Mouse (Mus musculus) G1E (cell line): Measurements from ENCODE around the gene Numa1. TPM values are rescaled to one million over a fixed set of nuclear protein-coding genes. Genes with fewer than 3 reads are reported as not detected.

Source experiments
- ATAC-seq: 2 replicates; pipeline ENCODE4 v1.8.0; 2016; ENCODE audit warnings: mild to moderate bottlenecking; ENCODE audit not compliant: insufficient number of reproducible peaks, poor library complexity, low FRiP score, severe bottlenecking; ENCODE audit errors: extremely low read depth
- DNase-seq: peaks from one replicate; pipeline ENCODE4 v3.0.0; 2012; ENCODE audit warnings: low spot score
- H3K27me3 ChIP-seq: 2 replicates; pipeline ENCODE4 v1.6.1; 2012; ENCODE audit warnings: mild to moderate bottlenecking, low read length, inconsistent platforms; ENCODE audit not compliant: insufficient read depth
- H3K36me3 ChIP-seq: replicated peaks from 2 replicates; pipeline ENCODE3; 2012; ENCODE audit warnings: mild to moderate bottlenecking, inconsistent platforms
- H3K4me1 ChIP-seq: 2 replicates; pipeline ENCODE4 v1.6.1; 2012; ENCODE audit warnings: low read depth, low read length, inconsistent platforms, mixed read lengths; ENCODE audit not compliant: insufficient read depth
- H3K4me3 ChIP-seq: 2 replicates; pipeline ENCODE4 v1.5.1; 2012; ENCODE audit warnings: low read depth, mild to moderate bottlenecking, inconsistent platforms, low read length, moderate library complexity, mixed read lengths
- H3K9me3 ChIP-seq: replicated peaks from 2 replicates; pipeline ENCODE4 v1.6.1; 2012; ENCODE audit warnings: inconsistent platforms
- CTCF ChIP-seq: IDR thresholded peaks from 2 replicates; pipeline ENCODE4 v1.5.1; 2012; ENCODE audit warnings: low read depth, low read length, inconsistent platforms, mixed read lengths
- GATA1 ChIP-seq: IDR thresholded peaks from 2 replicates; pipeline ENCODE4 v1.6.1; 2012; ENCODE audit warnings: borderline replicate concordance, low read length, inconsistent platforms, mixed read lengths
- GATA2 ChIP-seq: IDR thresholded peaks from 2 replicates; pipeline ENCODE4 v1.6.1; 2012; ENCODE audit warnings: low read depth, low read length, inconsistent platforms, borderline replicate concordance
- POLR2AphosphoS5 ChIP-seq: IDR thresholded peaks from 2 replicates; pipeline ENCODE4 v1.6.1; 2012; ENCODE audit warnings: low read depth, low read length, inconsistent platforms; ENCODE audit not compliant: insufficient replicate concordance
- TAL1 ChIP-seq: conservative IDR thresholded peaks from 2 replicates; pipeline ENCODE4 v1.6.1; 2012; ENCODE audit warnings: low read depth, low read length, inconsistent platforms, mixed read lengths
- polyA plus RNA-seq: library from polyadenylated mRNA; stranded (reverse); fragments of >175 nt; gene quantifications from 2 replicates; pipeline ENCODE4 v1.2.3, GENCODE M21; 2012
- total RNA-seq, 2 experiments: library from RNA; stranded (forward) in 1 of 2; stranded (reverse) in 1 of 2; fragments of 200-1000 nt in 1 of 2; fragments of >200 nt in 1 of 2; fragmentation: Nextera tagmentation in 1 of 2; gene quantifications; 2 replicates each; pipeline ENCODE4 v1.2.3; 2014 to 2017

Gene Numa1
- total and polyA plus RNA-seq, 3 experiments: 112 to 189 (median 125) TPM

- H3K4me3 ChIP-seq: no peak overlapping the region
- H3K36me3 ChIP-seq: peaks cover 19% of the 10 kb centered on the region
- TF ChIP-seq POLR2AphosphoS5 (no peak), CTCF (no peak), TAL1 (no peak), GATA1 (no peak), GATA2 (no peak)
- H3K4me1 ChIP-seq: peaks cover 23% of the 10 kb centered on the region
- H3K9me3 ChIP-seq: no peaks in the 10 kb centered on the region
- no peaks in the 10 kb centered on the region for H3K27me3 ChIP-seq
- no peak for DNase-seq
- no peak for ATAC-seq
Measured at GRCm38 (mm10) chr7:101956911-101957310, 23.0 kb downstream of the Numa1 start.

- Histone ChIP-seq H3K9me3 (no peaks in the 10 kb centered on the region), H3K36me3 (peaks cover 3% of the 10 kb centered on the region), H3K4me1 (peaks cover 24% of the 10 kb centered on the region), H3K4me3 (no peak overlapping the region), H3K27me3 (no peaks in the 10 kb centered on the region)
- DNase-seq (no peak), ATAC-seq (no peak)
- TF ChIP-seq TAL1 (no peak), GATA1 (no peak)
Measured at GRCm38 (mm10) chr7:101962829-101963228, 28.9 kb downstream of the Numa1 start.

GRCm38 (mm10) chr7:101963621-101964020, 29.7 kb downstream of the Numa1 start:
- H3K36me3 ChIP-seq: peaks cover 3% of the 10 kb centered on the region
- no peak for TF ChIP-seq TAL1
- no peak for TF ChIP-seq GATA2
- no peak for TF ChIP-seq CTCF
- TF ChIP-seq GATA1: no peak
- no peak for TF ChIP-seq POLR2AphosphoS5
- no peak for DNase-seq
- no peak overlapping the region for H3K4me3 ChIP-seq
- no peaks in the 10 kb centered on the region for H3K27me3 ChIP-seq
- ATAC-seq: no peak
- no peaks in the 10 kb centered on the region for H3K9me3 ChIP-seq
- peaks cover 30% of the 10 kb centered on the region for H3K4me1 ChIP-seq

DNA sequence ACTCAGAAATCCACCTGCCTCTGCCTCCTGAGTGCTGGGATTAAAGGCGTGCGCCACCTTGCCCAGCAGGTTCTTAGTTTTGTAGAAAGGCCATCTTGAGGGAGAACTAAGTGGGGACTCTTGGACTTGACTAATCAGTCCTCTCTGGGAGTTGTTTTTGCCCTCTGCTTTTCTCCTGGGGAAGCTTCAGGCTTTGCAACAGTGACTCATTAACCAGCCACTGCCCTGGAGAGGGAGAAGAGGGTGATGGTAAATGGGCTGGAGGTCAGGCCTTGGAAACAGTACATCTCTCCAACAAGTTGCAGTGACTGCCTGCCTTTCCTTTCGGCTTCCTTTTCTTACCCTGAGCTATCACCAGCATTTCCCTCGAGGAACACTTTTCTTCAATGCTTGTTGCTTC, 30.6 kb downstream of the Numa1 start:
- H3K9me3 ChIP-seq: no peaks in the 10 kb centered on the region
- H3K4me1 ChIP-seq: peaks cover 37% of the 10 kb centered on the region
- H3K4me3 ChIP-seq: no peak overlapping the region
- DNase-seq (no peak), ATAC-seq (no peak)
- no peak for TF ChIP-seq GATA1
- no peak for TF ChIP-seq GATA2
- TF ChIP-seq TAL1: no peak
- TF ChIP-seq POLR2AphosphoS5: no peak
- H3K36me3 ChIP-seq: peaks cover 3% of the 10 kb centered on the region
- no peaks in the 10 kb centered on the region for H3K27me3 ChIP-seq

DNA sequence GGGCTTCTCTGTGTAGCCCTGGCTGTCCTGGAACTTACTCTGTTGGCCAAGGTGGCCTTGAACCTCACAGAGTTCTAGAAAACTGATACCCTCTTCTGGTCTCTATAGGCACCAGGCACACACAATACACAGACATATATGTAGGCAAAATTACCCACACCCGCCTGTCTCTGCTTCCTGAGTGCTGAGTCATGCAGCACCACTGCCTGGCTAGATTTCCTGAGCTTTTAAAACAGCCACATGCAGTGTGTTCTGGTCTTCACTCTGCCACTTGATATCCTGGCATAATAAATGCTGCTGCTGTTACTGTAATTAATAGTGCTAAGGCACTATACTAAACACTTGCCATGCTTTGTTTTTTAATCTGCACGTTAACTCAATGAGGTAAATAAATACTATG, 31.7 kb downstream of the Numa1 start:
- Histone ChIP-seq H3K9me3 (no peaks in the 10 kb centered on the region), H3K36me3 (peaks cover 3% of the 10 kb centered on the region), H3K27me3 (no peaks in the 10 kb centered on the region), H3K4me1 (peaks cover 38% of the 10 kb centered on the region), H3K4me3 (no peak overlapping the region)
- no peak for DNase-seq
- peak; percentile 58 for ATAC-seq
- TF ChIP-seq POLR2AphosphoS5 (no peak), GATA1 (no peak), GATA2 (no peak), TAL1 (no peak), CTCF (no peak)

DNA sequence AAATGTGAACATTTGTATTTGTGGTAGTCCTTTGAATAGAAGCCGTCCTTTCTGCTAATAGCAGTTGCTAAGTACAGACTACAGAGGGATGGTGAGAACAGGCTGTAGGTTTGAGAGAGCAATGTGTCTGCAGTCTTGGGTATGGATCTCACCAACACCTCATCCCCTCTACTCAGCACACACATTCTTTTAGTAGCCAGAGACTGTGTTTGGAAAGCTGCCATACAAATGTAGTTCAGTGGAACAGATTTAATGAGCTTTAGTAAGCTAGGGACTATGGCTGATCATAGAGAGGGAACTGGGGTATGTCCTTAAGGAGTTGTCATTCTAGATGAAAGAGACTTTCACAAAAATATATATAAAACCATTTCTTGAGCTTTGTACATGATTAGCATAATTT, 33.3 kb downstream of the Numa1 start:
- DNase-seq (no peak), ATAC-seq (no peak)
- Histone ChIP-seq H3K36me3 (peaks cover 3% of the 10 kb centered on the region), H3K9me3 (no peaks in the 10 kb centered on the region), H3K27me3 (no peaks in the 10 kb centered on the region), H3K4me3 (no peak overlapping the region), H3K4me1 (peaks cover 52% of the 10 kb centered on the region)
- no peak for TF ChIP-seq TAL1
- no peak for TF ChIP-seq POLR2AphosphoS5
- no peak for TF ChIP-seq CTCF
- TF ChIP-seq GATA2: no peak
- TF ChIP-seq GATA1: no peak

GRCm38 (mm10) chr7:101968751-101969150, 34.8 kb downstream of the Numa1 start:
- Histone ChIP-seq H3K36me3 (peaks cover 14% of the 10 kb centered on the region), H3K4me3 (no peak overlapping the region), H3K27me3 (no peaks in the 10 kb centered on the region), H3K9me3 (no peaks in the 10 kb centered on the region), H3K4me1 (peaks cover 64% of the 10 kb centered on the region)
- ATAC-seq: no peak
- no peak for DNase-seq
- TF ChIP-seq CTCF (no peak), GATA1 (no peak), GATA2 (no peak), POLR2AphosphoS5 (no peak), TAL1 (no peak)
